In genomic region chr2:29645071-29645628, GRCm38 (mm10) we compare ENCODE assay signal across 28 mouse cellular contexts. TPM values are rescaled to one million over a fixed set of nuclear protein-coding genes. Genes with fewer than 3 reads are reported as not detected.
DNase-seq lines count a peak whose midpoint lies in the region; ATAC-seq and TF ChIP-seq lines count a peak whose summit lies in the region.
"Had no signal": no experiment of that assay in that cellular context is flagged by ENCODE, and none has a peak within 500 bp of the region (broad histone marks: within the 10 kb centered on the region; RNA-seq: fewer than 3 reads in every experiment).

No protein-coding gene starts in this region.

- peak overlapping the region; percentile 70 for H3K4me3 ChIP-seq in gastrocnemius, adult 2 months
- peak overlapping the region; percentile 35; the same call in 1 of the 2 replicates for H3K4me3 ChIP-seq in heart, embryonic 16.5 days (ENCODE audit: low read length)
- H3K4me3 ChIP-seq in left cerebral cortex, adult 2 months = no peak overlapping the region
- no peak overlapping the region for H3K4me3 ChIP-seq in ES-Bruce4 (ENCODE audit: low read depth, low read length)
- H3K4me3 ChIP-seq: forebrain, embryonic 13.5 days; hindbrain, embryonic 10.5 days; hindbrain, embryonic 15.5 days; liver, embryonic 12.5 days; midbrain, embryonic 10.5 days; midbrain, embryonic 15.5 days had no signal

- WGBS in heart, embryonic 16.5 days = 63% methylated on average over 4 of the region's 4 CpGs

- no peak for ATAC-seq in heart, embryonic 16.5 days (replicated peaks; ENCODE audit: extremely low read depth, insufficient read depth, low FRiP score)
- ATAC-seq in CD4-positive, CD25-positive, alpha-beta regulatory T cell, adult 4 months = no peak
- ATAC-seq: forebrain, embryonic 13.5 days; inflammation-experienced regulatory T-cells, adult 6 months; liver, embryonic 12.5 days; liver, postnatal 0 days; midbrain, embryonic 15.5 days; Patski had no signal

- peak overlapping the region; percentile 40 for H3K4me2 ChIP-seq in heart, embryonic 16.5 days (ENCODE audit: low read depth, low read length)
- H3K4me2 ChIP-seq: forebrain, embryonic 13.5 days; hindbrain, embryonic 15.5 days; liver, embryonic 12.5 days; midbrain, embryonic 15.5 days had no signal

- TF ChIP-seq POLR2A in ES-Bruce4 (IDR thresholded peaks at IDR 0.05; ENCODE audit: insufficient read depth, low read length) = no peak

- H3K9me3 ChIP-seq in heart, embryonic 16.5 days (replicated peaks; ENCODE audit: control insufficient read depth, low read length) = no peaks in the 10 kb centered on the region
- no peaks in the 10 kb centered on the region for H3K9me3 ChIP-seq in ES-Bruce4 (replicated peaks; ENCODE audit: control insufficient read depth, insufficient read depth, low read length, poor library complexity, severe bottlenecking)
- H3K9me3 ChIP-seq: forebrain, embryonic 13.5 days; hindbrain, embryonic 10.5 days; hindbrain, embryonic 15.5 days; liver, embryonic 12.5 days; midbrain, embryonic 10.5 days; midbrain, embryonic 15.5 days had no signal

- H3K9ac ChIP-seq in heart, embryonic 16.5 days (ENCODE audit: low read length) = no peak overlapping the region
- no peak overlapping the region; the same call in 1 of the 2 replicates for H3K9ac ChIP-seq in ES-Bruce4 (ENCODE audit: low read depth, poor library complexity, severe bottlenecking)
- H3K9ac ChIP-seq: forebrain, embryonic 13.5 days; hindbrain, embryonic 15.5 days; liver, embryonic 12.5 days; liver, postnatal 0 days; midbrain, embryonic 15.5 days had no signal

- TF ChIP-seq EP300 in ES-Bruce4 (IDR thresholded peaks at IDR 0.05; ENCODE audit: insufficient read depth, low read depth, low read length) = no peak

- TF ChIP-seq CTCF in gastrocnemius, adult 2 months (IDR thresholded peaks at IDR 0.05) = no peak
- no peak for TF ChIP-seq CTCF in left cerebral cortex, adult 2 months (IDR thresholded peaks at IDR 0.05)
- TF ChIP-seq CTCF in ES-Bruce4 (IDR thresholded peaks at IDR 0.05; ENCODE audit: low read depth, low read length) = no peak

- peaks cover 41% of the 10 kb centered on the region for H3K4me1 ChIP-seq in heart, embryonic 16.5 days (ENCODE audit: control insufficient read depth, insufficient read depth, low read length)
- H3K4me1 ChIP-seq in ES-Bruce4 (ENCODE audit: control insufficient read depth, insufficient read depth, low read length) = peaks cover 14% of the 10 kb centered on the region

- no peak for DNase-seq in gastrocnemius, adult 2 months
- no peak for DNase-seq in gastrocnemius, postnatal 14 days
- DNase-seq in heart, postnatal 10 days = no peak
- DNase-seq in left cerebral cortex, adult 2 months (ENCODE audit: extremely low spot score in 1 of 2, low spot score in 2 of 2) = no peak
- DNase-seq in left cerebral cortex, postnatal 36 days (ENCODE audit: low spot score in 2 of 2) = no peak
- DNase-seq: adrenal gland, postnatal 10 days; cerebellum, adult 11 months; cerebellum, adult 9-10 months; cerebellum, postnatal 36 days; gastrocnemius, postnatal 36 days; heart, postnatal 14 days; kidney, adult 18-20 months; left cerebral cortex, postnatal 4 days; liver, postnatal 0 days; spleen, adult 18-20 months; thymus, postnatal 14 days had no signal

- H3K36me3 ChIP-seq in heart, embryonic 16.5 days (ENCODE audit: control insufficient read depth, insufficient read depth) = no peaks in the 10 kb centered on the region
- H3K36me3 ChIP-seq in ES-Bruce4 (ENCODE audit: control insufficient read depth, insufficient read depth, low read length, poor library complexity, severe bottlenecking) = no peaks in the 10 kb centered on the region
- H3K36me3 ChIP-seq: hindbrain, embryonic 15.5 days; midbrain, embryonic 15.5 days had no signal

- H3K27me3 ChIP-seq in heart, embryonic 16.5 days (ENCODE audit: control insufficient read depth, insufficient read depth, low read length) = no peaks in the 10 kb centered on the region
- no peaks in the 10 kb centered on the region for H3K27me3 ChIP-seq in ES-Bruce4 (ENCODE audit: control insufficient read depth, insufficient read depth, low read length, poor library complexity, severe bottlenecking)
- H3K27me3 ChIP-seq: forebrain, embryonic 13.5 days; hindbrain, embryonic 15.5 days; liver, embryonic 12.5 days; midbrain, embryonic 15.5 days; Patski had no signal

- intact Hi-C loops in gastrocnemius, adult 2 months (cut with DNase I) = no loop called here
- intact Hi-C loops in gastrocnemius, postnatal 14 days (cut with DNase I; ENCODE audit: low total_unique reads) = no loop called here
- intact Hi-C loops in heart, postnatal 10 days (cut with DNase I) = no loop called here
- intact Hi-C loops in left cerebral cortex, adult 2 months (cut with DNase I) = loop anchor here (5.0 kb wide), 1 partner anchor 67 kb away; no protein-coding TSS in a partner anchor
- intact Hi-C loops in left cerebral cortex, postnatal 36 days (cut with DNase I) = no loop called here

- H3K27ac ChIP-seq in gastrocnemius, adult 2 months = peak overlapping the region; percentile 89
- peak overlapping the region; percentile 10; the same call in 1 of the 2 replicates for H3K27ac ChIP-seq in heart, embryonic 16.5 days (ENCODE audit: low read length)
- peak overlapping the region; percentile 28 for H3K27ac ChIP-seq in left cerebral cortex, adult 2 months
- peak overlapping the region; percentile 57 for H3K27ac ChIP-seq in ES-Bruce4 (ENCODE audit: insufficient read depth, low read length)
- H3K27ac ChIP-seq: forebrain, embryonic 13.5 days; hindbrain, embryonic 10.5 days; hindbrain, embryonic 15.5 days; kidney, postnatal 0 days; liver, embryonic 12.5 days; midbrain, embryonic 10.5 days; midbrain, embryonic 15.5 days had no signal

RNA-seq across cellular contexts. Expression of gene Rapgef1, which starts 25.6 kb away (rescaled TPM):
- 100 to 1,000 TPM; 135 to 139 TPM for total RNA-seq in gastrocnemius, adult 2 months (2021)
- 10 to 100 TPM; 75.7 to 81.9 TPM for total RNA-seq in gastrocnemius, postnatal 14 days (2021)
- polyA plus RNA-seq in heart, embryonic 16.5 days (2015; fragmentation: Nextera tagmentation; extraction: Ambion mirVana) = 11.3 and 12.9 TPM in 2 replicates
- 100 to 1,000 TPM in 1 of 2 experiments, 10 to 100 TPM in 1; 92.7 to 102 TPM for total RNA-seq in heart, postnatal 10 days (2021)
- total RNA-seq in left cerebral cortex, adult 2 months (2021) = 100 to 1,000 TPM; 102 to 108 TPM
- 100 to 1,000 TPM; 104 to 107 TPM for total RNA-seq in left cerebral cortex, postnatal 36 days (2021)
- 35.0 and 37.0 TPM in 2 replicates for polyA plus RNA-seq in ES-Bruce4 (2011; ENCODE audit: insufficient read depth, insufficient read length, low read depth, missing spikeins)
- polyA plus RNA-seq in CD4-positive, CD25-positive, alpha-beta regulatory T cell, adult 4 months (2017; shearing (Covaris generic)) = 10 to 100 TPM; 28.7 to 35.9 TPM

Comparison
In these comparisons a context has a peak if more than half of its experiments do, and no peak if none do; other contexts are left out.
1. H3K27ac ChIP-seq: peak in every context shown above with its lines; median percentile 89 in gastrocnemius, adult 2 months; 57 in ES-Bruce4; 28 in left cerebral cortex, adult 2 months; 10 in heart, embryonic 16.5 days.
2. H3K4me3 ChIP-seq: peak in gastrocnemius, adult 2 months (single experiment) and heart, embryonic 16.5 days (single experiment); none in left cerebral cortex, adult 2 months (single experiment) and ES-Bruce4 (single experiment).